Mouse (Mus musculus) NIH3T3 (cell line): ENCODE data around the gene Wfdc2.
A peak's percentile ranks its signal among the peaks of the same experiment; 100 is the strongest.

Source experiments
- DNase-seq: peaks from one replicate; pipeline ENCODE4 v3.0.0-alpha.2; 2012; ENCODE audit warnings: low read depth

The Wfdc2 gene

DNA sequence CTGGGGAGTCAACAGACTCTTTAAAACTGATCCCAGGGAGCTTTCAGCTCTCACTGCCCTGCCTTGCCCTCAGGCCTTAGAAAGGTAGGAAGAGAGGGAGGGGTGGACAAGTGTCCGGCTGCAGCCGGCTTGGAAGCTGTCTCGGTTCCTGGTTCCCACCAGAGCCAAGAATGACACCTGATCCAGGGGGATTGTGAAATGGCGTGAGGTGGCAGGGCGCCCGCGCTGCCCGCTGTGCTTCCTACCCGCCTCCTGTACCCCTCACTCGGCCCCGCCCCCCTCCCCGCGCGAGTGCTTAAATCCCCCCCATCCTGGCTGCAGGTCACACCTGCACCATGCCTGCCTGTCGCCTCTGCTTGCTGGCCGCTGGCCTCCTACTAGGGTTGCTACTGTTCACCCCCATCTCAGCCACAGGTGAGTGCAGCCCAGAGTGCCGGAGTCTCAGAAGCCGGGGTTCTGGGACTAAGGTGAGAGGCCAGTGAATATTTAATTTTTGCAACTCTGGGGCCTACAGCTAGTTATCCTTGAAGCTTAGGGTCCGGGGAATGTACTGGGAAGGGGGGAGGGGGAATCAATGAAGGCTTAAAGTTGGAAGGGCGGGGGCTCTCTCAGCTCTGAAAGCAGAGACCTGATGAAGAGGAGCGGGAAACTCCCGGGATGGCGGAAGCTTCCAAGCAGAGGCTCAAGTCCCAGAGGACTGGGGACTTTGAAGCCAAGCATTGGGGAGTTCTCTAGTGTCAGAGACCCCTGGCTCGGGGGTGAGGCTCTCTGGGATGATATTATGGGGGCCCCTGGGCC lies at the start of gene Wfdc2:
Gene Wfdc2 (plus strand): TSS at position 23 of the 798 bp plus-strand sequence.
- no peak for DNase-seq

DNA sequence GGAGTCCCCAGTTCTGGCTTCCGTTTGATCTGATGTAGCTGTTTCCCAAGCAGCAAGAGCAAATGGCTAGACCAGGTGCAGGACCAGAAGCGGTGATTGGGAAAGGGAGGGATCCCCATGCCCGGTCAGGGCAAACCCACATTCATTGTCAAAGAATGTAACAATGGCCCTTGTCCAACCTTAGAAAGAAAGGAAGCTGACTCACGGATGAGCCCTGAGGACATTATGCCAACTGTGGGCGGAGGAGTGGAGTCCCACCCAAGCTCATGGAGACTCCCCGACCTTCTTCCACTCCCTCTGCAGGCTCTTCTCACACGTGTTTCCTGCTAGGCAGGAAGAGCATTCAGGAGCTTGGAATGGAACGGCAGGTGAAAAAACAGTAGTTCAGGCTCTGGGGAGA lies 48.8 kb upstream of the Wfdc2 start:
- DNase-seq: peak; percentile 87

DNA sequence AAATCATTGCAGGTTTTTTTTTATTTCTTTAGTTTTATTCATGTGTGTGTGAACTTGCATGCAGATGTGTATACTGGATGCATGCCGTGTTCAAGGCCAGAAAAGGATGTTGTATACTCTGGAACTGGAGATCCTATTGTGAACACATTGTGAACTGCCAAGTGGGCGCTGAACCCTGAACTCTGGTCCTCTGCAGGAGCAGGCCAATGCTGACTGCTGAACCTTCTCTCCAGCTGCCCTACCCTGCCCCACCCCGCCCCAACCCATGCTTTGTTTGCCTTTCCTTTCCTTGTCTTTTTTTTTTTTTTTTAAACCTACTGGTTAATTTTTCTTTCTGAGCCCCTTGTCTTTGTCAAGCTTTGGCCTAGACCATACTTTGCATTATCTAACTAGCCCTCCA lies 47.3 kb upstream of the Wfdc2 start:
- DNase-seq: no peak

DNA sequence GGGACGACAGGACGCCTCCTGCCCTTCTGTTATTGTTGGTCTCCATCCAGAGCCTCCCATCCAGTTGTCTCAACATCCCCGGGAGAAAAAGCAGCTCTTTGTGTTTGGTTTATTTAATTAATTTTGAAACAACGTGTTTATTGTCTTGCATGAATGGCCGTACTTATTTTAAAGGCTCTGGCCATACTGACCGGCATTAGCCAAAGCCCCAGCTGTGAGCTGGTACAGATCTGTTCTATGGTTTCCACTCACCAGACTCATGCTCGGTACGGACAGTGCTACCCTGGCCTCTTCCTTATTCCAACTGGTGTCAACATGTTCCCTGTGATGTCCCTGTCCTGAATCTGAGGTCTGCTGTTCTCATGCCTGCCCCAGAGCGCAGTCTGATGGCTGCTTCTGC lies 46.3 kb upstream of the Wfdc2 start:
- DNase-seq: no peak

DNA sequence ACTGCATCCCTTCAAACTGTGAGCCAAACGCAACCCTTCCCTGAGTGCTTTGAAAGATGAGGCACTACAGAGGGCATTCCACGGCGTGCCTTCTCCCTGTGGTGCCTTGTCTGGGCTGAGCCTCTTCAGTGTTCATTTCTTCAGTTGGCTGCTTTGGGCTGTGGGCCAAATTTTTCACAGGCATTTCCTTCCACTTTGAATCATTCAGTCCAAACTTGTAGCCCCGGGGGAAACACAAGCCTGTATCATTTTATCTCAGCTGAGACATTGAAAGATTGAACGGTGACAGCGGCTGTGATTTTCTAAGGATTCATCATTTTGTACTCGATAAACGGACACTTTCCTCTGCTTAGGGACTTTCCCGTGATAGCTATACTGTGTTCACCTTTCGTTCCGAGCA lies 45.6 kb upstream of the Wfdc2 start:
- no peak for DNase-seq

DNA sequence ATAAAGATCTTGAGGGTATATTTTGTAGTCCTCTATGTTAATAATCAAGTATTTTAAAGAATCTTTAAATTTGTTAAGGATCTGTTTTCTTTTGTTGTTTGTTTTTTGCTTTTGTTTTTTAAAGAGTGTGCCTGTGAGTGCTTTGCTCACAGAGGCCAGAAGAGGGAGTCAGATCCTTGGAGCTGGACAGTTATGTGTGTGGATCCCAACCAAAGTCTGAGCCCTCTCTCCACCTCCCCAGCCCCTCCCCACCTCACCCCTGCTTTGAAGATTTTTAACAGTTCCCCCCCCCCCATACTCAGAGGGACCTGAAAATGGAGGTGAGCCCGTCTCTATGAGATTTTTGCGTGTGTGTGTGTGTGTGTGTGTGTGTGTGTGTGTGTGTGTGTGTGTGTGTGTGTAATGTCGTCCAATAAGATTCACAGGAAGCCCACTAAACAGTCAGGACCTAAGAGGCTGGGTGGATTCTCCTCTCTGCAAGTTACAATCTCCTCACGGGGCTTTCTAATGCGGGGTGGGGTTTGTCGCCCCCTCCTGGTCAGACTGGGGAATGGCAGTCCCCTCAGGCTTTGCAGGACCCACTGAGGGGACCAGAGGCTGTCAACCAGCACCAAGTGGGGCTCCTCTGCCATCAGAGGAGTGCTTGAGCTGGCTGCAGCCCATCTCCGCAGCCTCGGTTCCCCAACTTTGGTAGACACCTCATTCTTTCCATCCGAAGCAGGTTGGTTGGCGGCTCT lies 44.6 kb upstream of the Wfdc2 start:
- peak; percentile 58 for DNase-seq

DNA sequence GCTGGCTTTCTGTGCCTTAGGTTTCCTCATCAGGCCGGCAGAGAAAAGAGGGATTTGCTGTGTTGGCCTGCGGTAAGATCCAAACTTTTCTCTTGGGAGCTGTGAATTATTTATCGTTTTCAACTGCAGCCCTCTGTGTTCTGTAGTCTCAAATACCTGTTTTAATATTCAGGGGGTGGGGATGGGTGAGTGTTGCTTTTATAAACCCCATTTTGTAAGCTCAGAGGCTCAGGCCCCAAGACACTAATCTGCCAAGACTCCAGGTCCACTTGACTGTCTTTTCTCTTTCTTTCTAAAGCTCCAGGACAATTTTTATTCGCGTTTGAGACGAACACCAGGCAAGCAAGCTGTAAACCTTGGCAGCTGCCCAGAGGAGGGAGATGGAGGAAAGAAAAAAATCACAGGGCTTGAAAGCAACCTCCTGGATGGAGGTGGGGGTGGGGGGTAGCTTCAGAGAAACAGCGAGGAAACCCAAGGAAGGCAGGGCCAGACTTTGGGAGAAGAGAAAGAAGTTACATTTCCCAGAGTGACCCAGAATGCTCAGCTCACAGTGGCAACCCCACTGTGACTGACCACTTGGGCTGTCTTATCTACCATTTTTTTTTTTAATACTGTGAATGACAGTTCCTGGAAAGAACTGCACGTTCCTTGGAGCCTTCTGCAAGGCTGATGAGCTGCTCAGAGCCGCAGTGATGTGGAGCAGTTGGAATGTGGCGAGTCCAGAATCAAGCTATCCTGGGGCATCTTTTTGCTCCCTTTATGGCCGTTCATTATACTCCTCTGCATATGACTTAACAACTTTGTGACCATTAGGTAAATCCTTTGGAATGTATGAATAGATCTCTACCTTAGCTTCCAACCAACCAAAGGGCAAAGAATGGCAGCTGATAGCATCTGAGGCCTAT lies 43.7 kb upstream of the Wfdc2 start:
- DNase-seq: peak; percentile 46

DNA sequence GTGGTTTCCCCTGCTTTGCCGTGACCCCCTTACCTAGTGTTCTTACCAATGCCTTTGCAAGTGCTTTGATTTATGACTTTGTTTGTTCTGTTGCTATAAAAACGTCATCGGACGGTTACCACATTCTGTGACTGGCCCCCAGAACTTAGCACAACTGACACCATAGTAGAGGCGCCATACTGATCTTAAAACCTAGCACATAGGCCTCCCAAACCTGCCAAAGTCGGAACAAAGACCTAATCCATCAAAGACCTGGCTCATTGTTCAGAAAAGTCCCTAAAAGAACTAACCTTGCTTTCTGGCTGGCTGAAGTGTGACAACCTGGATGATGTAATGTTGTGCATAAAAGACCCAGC lies 43.1 kb upstream of the Wfdc2 start:
- no peak for DNase-seq

DNA sequence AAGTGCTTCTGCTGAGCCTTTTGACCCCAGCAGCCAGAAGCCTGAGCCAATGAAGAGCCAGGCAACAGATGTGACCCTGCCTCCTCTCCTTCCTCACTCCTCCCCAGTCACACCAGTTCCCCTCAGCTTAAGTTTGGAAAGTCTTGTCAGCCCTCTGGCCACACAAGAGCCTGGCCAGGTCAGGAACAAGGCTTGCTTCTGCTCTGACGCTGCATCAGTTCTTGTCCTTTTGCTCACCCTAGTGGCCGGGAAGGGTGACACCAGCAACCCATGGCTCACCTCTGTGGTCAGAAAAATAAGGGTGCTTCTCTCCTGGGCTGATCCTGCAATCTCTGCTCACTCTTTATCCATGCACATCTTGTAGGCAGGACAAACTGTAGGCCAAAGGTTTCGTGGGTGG lies 41.4 kb upstream of the Wfdc2 start:
- peak; percentile 62 for DNase-seq

DNA sequence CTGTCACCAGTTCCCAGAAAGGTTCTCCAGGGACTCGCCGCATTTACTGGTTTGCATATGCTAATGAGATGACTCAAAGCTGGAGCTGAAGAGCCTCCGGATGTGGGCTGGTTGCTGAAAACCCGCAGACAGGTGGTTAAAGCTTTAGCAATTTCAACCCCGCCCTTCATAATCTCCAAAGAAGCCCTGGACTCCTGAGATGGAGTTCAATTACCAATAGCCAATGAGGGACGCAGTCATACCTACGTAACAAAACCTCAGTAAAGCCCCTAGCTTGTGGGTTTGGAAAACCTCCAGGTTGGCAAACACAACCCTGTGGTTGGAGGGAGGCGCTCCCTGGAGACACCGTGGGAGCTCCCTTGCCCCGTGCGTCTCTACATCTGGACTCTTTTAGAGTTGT lies 40.4 kb upstream of the Wfdc2 start:
- DNase-seq: peak; percentile 42

DNA sequence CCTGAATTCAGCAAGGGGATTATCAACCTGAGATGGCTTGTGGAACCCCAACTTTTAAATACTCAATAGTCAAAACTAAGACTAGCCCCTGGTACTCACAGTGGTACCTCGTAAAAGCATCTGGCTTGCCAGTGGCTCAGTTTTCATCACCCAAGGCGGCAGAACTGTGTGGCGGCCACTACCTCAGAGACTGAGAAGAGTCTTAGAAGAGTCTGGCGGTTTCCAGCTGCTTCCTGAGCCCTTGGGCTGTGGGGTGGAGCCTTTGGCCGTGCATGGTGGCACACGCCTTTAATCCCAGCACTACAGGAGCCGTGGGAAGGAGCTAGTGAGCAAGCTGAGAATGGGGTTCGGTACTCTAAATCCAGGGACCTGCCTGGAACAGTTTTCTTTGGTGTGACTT lies 39.9 kb upstream of the Wfdc2 start:
- DNase-seq: no peak

DNA sequence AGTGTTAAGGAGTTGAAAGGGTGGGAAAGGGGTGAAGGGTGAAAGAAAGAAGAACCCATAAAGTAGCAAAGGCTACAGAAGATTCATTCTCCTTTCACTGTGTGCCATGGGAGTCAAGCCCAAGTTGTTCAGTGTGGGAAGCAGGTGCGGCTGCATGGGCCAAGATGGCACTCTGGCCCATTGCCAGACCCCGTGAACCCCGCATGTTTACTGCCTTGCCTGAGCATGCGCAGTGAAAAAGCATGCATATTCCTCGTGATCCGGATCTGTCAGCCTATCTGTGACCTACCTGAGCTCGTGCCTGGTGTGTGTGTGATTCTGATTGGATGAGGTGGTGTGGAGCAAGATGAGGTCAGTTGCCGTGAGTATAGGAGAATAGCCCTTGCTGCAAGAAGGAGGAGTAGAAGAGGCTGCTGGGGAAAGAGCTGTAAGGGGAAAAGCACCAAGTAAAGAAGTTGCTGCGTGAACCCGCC lies 38.9 kb upstream of the Wfdc2 start:
- no peak for DNase-seq

DNA sequence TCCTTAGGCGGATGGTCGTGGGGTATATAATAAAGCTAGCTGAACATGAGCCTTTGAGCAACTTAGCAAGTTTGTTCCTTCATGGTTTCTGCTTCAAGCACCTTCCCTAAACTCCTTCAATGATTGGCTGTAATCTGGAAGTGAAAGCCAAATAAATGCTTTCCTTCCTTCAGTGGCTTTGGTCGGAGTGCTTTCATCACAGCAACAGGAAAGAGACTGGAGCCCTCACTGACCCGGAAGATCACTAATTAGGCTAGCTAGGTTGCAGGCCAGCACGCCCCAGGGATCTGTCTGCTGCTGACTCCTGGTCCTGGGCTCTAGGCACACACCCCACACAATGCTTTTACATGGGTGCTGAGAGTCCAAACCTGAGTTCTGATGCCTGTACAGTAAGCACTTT lies 33.7 kb upstream of the Wfdc2 start:
- no peak for DNase-seq

DNA sequence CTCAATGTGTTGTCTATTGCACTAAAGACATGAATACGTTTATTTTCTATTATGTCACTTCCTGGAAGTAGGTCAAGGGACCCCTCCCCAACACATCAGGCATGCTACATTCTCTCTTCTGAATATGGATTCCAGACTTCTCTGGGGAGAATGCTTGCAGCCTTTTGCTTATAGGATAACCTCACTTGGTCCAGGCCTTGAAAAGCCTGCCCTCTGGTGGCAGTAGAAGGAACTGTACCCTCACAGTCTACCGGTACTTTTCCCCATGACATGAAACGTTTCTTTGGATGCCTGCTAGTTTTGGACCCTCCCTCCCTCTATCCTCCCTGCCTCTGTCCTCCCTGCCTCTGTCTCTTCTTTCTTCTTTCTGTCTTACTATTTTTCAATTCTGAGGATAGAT lies 31.0 kb upstream of the Wfdc2 start:
- peak; percentile 87 for DNase-seq

DNA sequence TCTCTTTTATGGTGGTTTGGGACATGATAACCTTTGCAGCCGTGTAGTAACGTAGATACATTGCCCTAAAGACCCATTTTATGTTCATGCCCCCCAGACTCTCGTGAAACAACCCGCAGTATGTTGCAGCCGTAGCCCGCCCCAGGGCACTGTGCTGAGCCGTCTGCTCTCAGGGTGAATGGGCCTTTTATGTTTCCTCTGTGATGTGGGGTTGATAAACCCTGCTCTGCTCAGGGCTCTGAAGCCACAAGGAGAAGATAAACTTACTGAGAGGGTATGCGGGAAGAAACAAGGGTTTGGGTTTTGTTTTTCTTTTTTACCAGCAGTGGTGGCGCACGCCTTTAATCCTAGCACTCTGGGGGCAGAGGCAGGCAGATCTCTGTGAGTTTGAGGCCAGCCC lies 27.9 kb upstream of the Wfdc2 start:
- DNase-seq: no peak

DNA sequence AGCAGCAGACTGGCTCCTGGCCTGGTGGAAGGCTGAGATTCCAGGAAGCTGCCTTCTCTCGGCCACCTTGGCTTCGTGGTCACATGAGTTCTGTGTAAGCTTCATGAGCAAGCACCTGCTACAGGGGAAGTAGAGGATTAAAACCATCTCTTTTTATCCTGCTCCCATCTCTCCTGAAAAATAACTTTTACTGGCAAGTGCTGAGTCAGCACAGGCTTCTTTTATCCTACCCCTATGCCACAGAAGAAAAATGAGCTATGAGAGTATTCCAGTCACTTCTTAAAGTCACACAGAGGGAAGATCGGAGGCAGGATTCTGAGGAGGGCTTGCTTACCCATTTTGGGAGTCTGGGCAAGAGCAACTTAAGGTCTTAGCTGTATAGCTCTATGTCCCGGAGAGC lies 25.2 kb upstream of the Wfdc2 start:
- no peak for DNase-seq

DNA sequence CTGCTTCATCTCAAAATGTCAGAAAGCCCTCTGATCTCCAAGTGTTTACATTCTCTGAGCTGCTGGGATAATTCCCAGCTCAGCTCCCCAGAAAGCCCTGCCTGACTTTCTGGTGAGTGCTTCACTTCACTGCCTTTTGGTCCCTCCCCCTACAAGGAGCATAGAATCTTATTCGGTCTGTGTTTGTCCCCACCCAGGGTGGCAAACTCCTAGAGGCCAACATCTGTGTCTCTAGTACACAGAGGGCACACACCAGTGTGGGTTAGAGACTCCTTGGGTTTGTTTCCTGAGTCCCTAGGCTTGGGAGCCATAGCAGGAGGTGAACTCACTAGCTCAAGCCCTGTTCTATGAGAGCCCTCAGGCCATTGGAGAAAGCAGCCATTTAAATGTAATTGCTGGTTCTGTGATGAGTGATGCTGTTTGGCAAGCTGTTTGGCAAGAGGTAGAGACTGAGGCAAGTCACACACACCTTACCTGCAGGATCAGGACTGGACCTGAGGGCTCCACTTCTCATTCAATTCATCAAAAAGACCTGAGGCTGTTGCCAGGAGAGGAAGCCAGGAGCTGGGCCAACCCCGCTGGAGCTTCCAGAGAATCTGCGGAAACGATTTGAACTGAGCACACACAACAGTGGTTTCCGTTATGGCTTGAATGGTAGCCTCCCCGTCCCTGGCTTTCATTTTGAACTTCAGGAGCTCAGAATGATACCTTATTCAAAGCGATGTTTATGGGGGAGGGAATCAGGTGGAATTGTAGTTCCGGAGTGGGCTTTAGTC lies 21.4 kb upstream of the Wfdc2 start:
- no peak for DNase-seq

DNA sequence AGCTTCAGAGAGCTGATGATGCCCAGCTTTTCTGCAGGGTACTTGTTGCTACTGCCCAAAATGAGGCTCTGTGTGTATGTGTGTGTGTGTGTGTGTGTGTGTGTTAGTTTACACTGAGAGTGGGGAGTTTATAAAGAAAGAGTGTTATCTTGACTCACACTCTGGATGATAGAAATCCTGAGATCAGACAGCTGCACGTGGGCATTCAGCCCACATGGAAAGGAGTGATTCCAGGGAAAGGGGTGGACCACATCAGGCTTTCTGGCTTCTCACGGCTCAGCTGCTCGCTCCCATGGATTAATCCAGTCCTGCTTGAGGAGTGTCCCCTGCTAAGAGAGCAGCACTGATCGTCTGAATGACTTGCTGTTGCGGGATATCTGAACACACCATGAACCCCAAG lies 20.1 kb upstream of the Wfdc2 start:
- DNase-seq: no peak

DNA sequence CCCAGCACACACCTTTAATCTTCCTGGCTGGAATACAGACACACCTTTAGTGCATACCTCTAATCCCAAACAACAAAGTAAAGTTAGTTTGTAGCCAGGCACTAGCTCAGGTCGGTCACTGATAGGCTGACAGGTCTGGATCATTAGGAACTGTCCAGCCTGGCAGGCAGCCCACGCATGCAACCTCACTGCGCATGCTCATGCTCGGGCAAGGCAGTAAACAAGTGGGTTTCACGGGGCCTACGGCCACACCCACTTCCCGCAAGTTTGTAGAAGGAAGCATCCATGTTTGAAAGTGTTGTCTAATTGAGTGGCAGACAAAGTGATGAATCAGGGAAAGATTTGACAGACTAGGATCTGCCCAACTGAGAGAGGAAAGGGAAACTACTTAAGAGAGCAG lies 19.6 kb upstream of the Wfdc2 start:
- DNase-seq: no peak

DNA sequence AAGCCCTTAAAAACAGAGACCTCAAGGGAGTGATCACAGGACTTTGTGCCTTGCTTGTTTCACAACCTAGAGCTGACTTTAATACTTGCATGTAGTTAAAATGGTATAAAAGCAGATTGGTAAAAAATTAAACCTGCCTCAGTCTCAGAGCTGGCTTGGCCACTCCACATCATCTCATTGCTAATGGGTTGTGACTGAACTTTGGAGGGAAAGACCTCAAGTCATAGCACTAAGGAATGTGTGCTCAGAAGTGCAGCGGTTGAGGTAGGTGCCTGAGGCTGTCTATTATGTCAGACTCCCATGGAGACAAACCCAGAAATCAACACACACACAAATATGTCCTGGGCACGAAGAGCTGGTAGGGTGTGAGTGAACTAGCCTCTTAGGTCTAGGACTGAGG lies 18.5 kb upstream of the Wfdc2 start:
- DNase-seq: no peak

DNA sequence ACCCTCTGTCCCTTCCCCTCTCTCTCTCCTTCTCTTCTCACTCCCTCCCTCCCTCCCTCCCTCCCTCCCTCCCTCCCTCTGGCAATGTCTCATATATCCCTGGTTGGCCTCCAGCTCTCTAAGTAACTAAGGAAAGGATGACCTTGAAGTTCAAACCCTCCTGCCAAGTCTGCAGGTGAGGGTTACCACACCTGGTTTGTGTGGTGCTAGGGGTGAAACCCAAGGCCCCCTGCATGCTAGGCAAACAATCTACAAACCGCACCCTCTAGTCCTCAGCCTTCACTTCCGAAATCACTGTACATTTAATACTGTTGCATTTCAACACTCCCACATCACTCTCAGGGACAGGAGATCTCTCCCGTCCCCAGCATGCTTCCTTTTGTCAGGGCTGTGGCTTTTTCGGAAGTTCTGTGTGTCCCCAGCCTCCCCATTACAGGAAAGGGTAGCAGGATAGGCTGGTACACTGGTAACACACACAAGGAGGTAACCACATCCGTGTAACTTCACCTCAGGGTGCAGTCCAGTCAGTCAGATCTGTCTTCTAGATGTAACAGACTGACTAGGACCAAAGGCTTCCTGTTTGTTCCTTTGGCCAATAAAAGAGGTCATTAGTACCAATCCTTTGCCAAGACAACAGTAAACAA lies 17.6 kb upstream of the Wfdc2 start:
- no peak for DNase-seq
